Mouse (Mus musculus) induced T-regulatory cell, adult 2 months (primary cell): Measurements from ENCODE around the gene Bcar3.
A peak's percentile ranks its signal among the peaks of the same experiment; 100 is the strongest.
"Not testable (repeated sequence)": the region's sequence is repeated elsewhere in the genome, so short reads cannot be mapped to it uniquely, and the experiment has no call there.

Source experiments
- DNase-seq: peaks from one replicate; pipeline ENCODE4 v3.0.0-alpha.2; 2012; ENCODE audit warnings: low read depth

Bcar3 gene

DNA sequence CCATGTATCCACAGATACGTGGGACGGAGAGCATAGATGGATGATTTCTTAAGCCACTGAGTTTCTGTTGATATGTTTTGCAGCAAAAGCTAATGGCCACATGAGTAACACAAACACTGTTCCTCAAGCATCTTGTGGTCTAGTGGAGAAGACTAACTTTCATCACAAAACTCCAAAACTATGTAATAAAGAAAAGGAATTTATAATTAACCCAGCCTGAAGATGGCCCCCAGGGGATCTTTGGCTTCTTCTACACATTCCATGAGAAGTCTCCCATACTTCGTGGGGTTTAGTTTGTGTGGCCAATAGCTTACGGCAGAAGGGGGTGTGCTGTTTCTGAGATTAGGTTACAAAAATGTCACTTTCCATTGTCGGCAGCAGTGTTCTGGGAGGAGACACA is 92.5 kb downstream of the Bcar3 start:
- DNase-seq = no peak

DNA sequence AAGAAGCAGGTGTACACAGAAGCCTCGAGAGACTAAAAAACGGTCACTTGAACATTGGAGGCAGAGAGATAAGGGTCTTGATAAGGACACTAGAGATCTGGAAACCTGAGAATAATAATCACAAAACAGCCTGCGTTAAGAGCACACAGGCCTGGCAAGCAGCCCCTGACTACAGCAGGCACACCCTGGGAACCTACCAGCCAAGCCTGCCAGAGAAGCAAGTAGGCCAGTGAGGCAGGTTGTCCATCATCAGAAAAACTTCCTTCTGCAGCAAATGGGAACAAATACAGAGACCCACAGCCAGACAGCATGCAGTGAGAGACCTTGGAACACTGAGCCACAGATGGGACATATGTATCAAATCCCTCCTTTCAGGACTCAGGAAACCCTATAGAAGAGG is 93.8 kb downstream of the Bcar3 start:
- no peak for DNase-seq

DNA sequence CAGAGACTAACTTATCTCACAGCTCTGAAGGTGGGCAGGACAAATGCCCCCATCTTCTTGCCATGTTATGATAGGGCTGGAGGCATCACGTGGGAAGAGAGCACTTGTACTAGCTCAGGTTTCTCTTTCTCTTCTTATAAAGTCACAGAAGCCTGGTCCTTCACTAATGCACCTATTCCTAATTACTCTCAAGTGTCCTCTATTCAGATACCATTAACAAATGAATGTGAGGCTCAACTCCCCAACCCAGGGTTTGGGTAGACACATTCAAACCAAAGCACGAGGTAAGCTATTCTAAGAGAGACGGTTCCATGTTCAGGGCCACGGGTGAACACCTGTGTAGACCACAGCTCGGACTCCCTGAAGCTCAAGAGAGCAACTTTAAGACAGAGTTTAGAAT is 96.0 kb downstream of the Bcar3 start:
- DNase-seq = no peak

DNA sequence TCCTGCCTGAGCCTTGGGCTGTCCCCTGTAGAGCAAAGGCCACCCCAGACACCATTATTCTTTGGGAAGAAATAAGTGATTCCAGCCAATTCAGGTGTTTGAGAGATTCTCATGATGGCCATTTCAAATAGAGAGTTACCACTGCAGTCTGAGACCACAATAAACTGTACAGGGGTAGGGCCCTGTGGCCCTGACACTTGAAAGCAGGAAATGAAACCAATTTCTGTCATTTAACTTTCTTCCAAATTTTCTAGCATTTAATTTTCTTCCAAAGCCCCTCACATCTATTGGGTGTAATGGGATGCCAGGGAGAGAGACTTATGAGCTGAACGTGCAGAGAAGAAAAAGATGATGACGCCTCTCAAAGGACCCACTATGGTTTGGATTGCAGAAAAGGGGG is 97.2 kb downstream of the Bcar3 start:
- no peak for DNase-seq

DNA sequence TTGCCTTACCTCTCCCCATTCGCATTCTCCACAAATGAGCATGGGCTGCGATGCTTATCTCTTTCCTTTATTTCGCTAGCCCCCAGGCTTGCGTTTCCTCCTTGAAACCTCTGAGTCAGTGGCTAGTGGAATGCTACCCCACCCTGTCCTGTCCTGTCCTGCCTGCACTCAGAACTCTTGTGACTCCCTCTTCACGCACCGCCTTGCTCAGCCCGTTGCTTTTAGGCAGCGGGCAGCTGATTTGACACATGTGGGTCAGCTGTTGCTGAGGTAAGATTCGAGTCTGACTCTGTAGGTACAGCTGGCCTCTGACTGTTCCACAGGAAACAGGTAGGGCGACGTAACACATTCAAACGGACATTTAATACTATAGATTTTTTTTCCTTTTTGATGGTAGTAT is 97.9 kb downstream of the Bcar3 start:
- no peak for DNase-seq

DNA sequence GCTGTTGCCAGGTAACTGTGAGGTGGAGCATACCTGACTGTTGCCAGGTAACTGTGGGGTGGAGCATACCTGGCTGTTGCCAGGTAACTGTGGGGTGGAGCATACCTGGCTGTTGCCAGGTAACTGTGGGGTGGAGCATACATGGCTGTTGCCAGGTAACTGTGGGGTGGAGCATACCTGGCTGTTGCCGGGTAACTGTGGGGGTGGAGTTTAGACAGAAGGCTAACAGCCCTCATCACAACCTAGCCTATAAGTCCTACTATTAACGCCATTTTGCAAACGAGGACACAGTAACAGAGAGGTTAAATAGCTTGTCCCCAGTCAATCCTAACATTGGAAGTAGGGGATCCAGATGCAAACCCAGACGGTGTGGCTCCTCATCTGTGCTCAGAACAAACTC is 99.5 kb downstream of the Bcar3 start:
- not testable (repeated sequence) for DNase-seq

DNA sequence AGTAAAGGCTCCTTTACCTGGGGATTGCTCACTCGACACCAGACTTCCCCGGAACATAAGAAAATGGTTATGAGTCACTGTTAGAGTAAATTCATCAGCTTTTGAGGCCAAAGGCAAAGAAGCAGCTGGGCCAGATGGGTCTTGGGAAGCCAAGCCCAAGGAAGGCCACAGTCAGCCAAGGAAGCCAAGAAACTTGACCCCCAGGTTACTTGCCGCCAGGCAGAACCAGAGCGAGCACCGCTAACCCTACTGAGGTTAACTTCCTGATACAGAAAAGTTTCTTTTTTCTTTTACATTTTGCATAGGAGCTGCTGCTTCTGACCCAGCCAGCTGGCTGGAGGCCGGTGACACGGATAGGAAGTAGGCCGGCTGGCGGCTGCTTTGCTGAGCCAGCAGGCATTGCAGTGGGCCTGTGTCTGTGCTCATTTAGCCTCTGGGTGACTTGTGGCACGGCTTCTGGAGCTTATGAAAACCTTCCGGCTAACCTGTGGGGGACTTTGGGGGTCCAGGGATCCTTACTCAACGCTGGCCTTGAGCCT is 100.0 kb downstream of the Bcar3 start:
- no peak for DNase-seq

- no peak for DNase-seq
Observed at GRCm38 (mm10) chr3:122396957-122397356, 103.0 kb downstream of the Bcar3 start.

- no peak for DNase-seq
Observed at GRCm38 (mm10) chr3:122397401-122397800, 103.5 kb downstream of the Bcar3 start.

GRCm38 (mm10) chr3:122401011-122401410 is 107.1 kb downstream of the Bcar3 start:
- DNase-seq = no peak

- no peak for DNase-seq
Observed at GRCm38 (mm10) chr3:122402143-122402542, 108.2 kb downstream of the Bcar3 start.

DNA sequence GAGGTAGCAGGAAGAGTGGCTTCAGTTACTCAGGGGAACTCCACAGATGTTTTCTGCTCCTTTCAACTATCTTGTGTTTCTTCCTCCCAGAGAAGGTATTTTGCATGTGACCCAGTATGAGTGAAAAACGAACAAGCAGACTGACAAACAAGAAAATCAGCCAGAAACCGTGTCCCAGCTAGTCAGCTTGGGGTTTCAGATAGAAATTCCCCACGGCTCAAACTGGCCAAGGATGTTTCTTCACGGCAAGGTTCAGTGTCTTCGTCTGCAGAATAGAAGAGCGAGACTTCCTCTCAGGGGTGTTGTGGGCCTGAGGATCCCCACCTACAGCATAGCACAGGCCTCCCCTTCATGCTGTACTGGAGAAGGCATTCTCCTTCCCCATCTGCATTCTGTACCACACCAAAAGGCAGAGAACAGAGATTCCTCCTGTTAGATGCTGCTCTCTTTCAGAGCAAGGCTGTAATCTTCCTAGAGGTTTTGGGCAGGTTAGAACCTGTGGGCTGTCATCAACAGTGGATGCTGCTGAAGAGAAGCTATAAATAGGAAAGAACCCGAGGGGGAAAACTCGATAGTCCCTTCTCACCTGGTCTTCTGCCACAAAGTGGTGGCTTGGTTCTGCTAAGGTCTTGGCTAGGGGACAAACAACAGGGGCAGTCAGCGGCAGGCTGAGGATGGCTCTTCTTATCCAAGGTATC is 110.1 kb downstream of the Bcar3 start:
- no peak for DNase-seq

GRCm38 (mm10) chr3:122405203-122405956 is 111.4 kb downstream of the Bcar3 start:
- DNase-seq = no peak

- DNase-seq = no peak
Observed at GRCm38 (mm10) chr3:122406416-122406815, 112.5 kb downstream of the Bcar3 start.

- no peak for DNase-seq
Observed at GRCm38 (mm10) chr3:122407757-122408156, 113.8 kb downstream of the Bcar3 start.

DNA sequence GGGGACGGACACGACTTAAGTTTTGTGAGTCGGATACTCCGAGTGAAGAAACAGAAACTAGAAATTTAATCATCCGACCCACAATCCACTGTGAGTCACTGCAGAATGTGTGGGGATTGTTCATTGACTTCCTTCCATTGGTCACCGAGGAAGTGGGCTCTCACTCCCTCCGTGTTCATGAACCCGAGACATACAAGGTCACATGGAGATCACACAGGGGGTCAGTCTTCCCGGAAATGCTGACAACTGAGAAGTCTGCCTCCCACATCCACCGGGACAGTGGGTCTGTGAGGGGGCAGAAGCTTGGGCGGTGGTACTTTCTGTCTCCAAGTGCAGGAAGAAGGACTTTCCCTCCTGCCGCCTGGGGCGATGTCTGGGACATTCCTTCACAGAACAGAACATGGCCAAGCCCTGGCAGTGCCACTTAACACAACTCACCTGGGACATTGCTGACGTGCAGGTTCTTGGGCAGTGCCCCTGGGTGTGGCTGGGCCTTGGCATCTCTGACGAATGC is 114.9 kb downstream of the Bcar3 start:
- DNase-seq = no peak

GRCm38 (mm10) chr3:122411590-122411989 is 117.7 kb downstream of the Bcar3 start:
- DNase-seq = no peak

GRCm38 (mm10) chr3:122413729-122414561 is 120.0 kb downstream of the Bcar3 start:
- no peak for DNase-seq

DNA sequence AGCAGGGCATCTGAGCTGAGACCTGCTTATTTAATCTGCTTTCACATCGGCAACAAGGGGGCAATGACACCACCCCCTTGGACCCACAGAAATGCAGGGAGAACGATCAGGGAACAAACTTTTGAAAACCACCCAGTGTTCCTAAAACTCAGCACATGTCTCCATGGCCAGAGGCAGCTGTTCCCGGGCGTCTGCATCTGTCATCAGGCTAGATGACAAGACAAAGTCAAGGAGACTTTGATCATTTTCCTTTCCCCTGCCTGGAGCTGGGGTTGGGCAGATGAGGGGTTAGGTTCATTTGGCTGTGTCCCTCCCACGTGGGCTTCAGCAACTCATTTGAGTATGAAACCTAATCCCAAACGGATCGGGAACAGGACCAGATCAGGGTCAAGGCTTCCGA is 120.9 kb downstream of the Bcar3 start:
- DNase-seq = no peak

GRCm38 (mm10) chr3:122417466-122417865 is 123.5 kb downstream of the Bcar3 start:
- no peak for DNase-seq

DNA sequence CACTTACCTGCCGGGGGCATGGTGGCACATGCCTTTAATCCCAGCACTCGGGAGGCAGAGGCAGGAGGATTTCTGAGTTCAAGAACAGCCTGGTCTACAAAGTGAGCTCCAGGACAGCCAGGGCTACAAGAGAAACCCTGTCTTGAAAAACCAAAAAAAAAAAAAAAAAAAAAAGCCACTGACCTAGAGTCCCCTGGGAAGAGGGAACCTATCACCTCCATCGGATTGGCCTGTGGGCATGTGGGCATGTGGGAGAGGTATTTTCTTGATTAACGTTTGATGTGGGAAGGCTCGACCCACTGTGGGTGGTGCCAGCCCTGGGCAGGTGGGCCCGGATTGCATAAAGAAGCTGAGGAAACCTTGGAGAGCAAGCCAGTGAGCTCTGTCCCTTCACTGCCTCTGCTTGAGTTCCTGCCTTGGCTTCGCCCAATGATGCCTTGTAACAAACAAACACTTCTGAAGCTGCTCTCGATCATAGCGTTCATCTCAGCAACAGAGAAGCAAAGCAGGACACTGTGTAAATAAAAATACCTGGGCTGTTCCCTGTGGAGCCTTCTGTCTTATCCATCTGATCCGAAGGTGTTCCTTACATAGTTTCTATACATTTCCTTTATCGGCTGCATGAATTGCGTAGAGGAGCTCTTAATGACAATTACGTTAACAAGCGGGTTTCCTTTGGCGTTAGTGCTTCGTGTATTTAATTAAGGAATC is 124.8 kb downstream of the Bcar3 start:
- peak; percentile 42 for DNase-seq
